Mouse (Mus musculus) heart, adult 11 months (tissue): ENCODE measurements around the gene Spata32.

ENCODE experiments used
- DNase-seq: peaks from one replicate; pipeline ENCODE4 v3.0.0; 2022

The Spata32 gene

GRCm38 (mm10) chr11:103217790-103218516 lies at the start of gene Spata32:
Spata32 (minus strand) TSS chr11:103218432.
- peak; percentile 96 for DNase-seq

GRCm38 (mm10) chr11:103267346-103268219 lies 49.4 kb upstream of the Spata32 start, which contains the start of gene Map3k14:
Map3k14 (minus strand) TSS chr11:103267472.
- DNase-seq: peak; percentile 100

DNA sequence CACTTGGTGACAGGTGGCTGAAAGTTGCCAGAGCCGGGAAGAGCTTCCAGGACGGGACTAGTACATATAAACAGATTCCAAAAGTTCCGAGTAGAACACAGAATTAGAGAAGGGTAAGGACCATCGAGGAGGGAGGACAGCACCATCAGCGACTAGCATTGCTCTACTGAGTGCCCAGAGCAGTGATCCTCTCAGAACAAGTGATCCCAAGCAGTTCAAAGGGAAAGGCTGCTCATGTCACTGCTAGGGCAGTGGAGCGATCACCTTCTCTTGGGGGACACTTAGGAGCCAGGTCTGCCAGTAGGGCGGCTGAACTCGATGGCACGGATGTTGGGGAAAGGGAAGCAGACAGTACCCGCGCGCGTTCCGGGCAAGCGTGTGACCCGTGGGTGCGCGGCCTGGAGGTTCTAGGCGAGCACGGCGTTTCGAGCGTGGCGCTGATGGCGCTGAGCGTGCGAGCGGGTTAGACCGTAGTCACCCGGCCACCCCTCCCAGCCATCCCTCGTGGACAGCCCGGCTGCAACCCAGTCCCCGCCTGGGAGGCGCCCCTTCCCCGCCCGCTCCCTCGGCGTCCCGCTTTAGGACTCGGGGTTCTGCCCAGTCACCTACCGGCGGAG lies 48.6 kb upstream of the Spata32 start:
- no peak for DNase-seq

- DNase-seq: no peak
Observed at GRCm38 (mm10) chr11:103265856-103266255, 47.6 kb upstream of the Spata32 start.

- peak; percentile 92 for DNase-seq
Observed at GRCm38 (mm10) chr11:103265211-103265610, 47.0 kb upstream of the Spata32 start.

- DNase-seq: peak; percentile 90
Observed at GRCm38 (mm10) chr11:103264427-103265005, 46.3 kb upstream of the Spata32 start.

DNA sequence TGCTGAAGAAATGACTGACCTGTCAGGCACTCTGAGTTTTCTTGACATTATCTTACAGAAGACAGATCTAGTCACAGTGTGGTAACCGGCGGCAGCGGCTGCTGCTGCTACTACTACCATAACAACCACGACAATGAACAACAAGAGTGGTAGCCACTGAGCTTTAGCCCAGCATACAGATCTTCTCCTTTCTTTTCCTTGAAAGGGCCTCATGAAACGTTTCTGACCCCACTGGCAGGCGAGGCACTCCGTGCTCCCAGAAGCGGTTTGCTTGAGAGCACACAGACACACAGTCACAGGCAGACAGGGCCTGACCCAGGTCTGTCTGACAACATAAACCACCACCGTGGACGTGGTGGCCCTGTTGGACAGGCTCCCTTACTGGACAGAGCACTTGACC lies 45.3 kb upstream of the Spata32 start:
- peak; percentile 86 for DNase-seq

- peak; percentile 96 for DNase-seq
Observed at GRCm38 (mm10) chr11:103262412-103263267, 44.4 kb upstream of the Spata32 start.

- peak; percentile 99 for DNase-seq
Observed at GRCm38 (mm10) chr11:103261671-103262411, 43.6 kb upstream of the Spata32 start.

- peak; percentile 92 for DNase-seq
Observed at GRCm38 (mm10) chr11:103260515-103261192, 42.4 kb upstream of the Spata32 start.

- DNase-seq: peak; percentile 92
Observed at GRCm38 (mm10) chr11:103260034-103260433, 41.8 kb upstream of the Spata32 start.

DNA sequence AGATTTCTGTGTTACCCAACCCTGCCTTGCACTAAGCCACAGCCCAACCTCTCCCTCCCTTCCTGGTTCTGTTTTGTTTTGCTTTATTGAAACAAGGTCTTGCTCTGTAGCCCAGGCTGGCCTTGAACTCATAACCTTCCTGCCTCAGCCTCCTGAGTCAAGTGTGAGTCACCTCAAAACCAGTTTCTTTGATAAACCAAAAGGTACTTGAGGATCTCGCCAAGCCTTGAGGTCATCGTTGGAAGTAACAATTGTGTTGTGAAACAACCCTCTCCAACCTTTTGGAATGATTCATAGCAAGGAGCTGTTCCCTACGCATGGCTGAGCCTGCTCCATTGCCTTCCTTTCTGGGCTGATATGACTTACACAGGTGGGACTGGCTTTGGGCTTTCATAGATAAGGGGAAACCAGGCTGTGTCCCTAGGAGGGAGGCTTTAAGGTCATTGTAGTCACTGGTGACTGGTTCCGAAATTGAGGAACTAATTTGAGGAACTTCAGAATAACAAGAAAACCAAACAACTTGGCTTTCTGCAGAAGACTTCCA lies 39.8 kb upstream of the Spata32 start:
- DNase-seq: peak; percentile 90

DNA sequence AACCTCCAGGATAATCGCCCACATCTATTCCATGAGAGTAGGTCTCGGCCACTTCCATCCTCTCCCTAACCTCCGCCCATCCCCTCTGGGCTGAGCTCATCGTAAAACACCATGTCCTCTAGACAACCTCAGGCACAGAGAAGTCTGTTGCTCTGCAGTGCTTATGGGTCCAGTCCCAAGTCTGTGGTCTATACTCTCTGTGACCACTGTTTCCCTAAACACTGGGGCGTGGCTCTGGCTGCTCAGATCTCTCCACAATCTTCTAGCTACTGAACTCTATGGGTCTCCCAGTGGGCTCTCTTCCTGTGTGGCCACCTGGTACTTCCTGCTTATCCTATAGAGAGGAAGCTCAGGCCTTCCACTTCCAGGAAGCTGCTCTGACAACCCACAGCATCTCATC lies 35.4 kb upstream of the Spata32 start:
- peak; percentile 90 for DNase-seq

DNA sequence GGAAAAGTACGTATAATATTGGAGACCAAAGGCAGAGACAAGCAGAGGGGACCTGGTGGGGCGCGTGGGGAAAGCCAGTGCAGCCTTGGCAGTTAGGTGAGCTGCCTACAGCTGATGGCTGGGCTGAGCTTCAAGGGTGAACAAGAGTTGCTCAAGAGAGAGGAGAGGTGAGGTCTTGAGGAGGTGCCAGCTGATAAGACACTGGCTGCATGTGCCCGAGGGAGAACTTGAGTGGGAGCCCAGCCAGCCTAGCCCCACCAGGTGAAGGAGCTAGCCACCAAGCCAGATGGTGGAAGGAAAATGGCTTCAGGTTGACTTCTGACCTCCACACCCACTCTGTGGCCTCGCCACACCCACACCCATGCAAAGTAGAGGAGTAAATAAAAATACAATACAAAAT lies 34.1 kb upstream of the Spata32 start:
- DNase-seq: no peak

- no peak for DNase-seq
Observed at GRCm38 (mm10) chr11:103250324-103250723, 32.1 kb upstream of the Spata32 start.

- peak; percentile 95 for DNase-seq
Observed at GRCm38 (mm10) chr11:103249509-103249908, 31.3 kb upstream of the Spata32 start.

DNA sequence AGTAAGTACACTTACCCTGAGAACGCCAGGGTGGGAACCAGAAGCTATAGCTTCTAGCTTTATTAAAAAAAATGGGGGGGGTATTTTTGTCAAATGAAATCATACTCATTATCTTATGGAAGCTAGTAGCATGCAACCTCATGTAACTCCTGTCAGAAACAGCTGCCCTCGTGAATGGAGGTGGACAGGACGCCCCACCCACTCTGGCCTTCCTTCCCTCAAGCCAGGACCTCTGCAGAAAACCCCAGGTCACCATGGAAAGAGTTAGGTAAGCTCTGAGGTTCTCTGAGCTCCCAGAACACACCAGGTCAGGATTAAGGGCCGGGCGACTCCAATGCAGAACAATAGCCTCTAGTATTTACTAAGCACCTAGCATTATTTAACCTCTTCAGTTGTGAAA lies 30.6 kb upstream of the Spata32 start:
- DNase-seq: peak; percentile 92

DNA sequence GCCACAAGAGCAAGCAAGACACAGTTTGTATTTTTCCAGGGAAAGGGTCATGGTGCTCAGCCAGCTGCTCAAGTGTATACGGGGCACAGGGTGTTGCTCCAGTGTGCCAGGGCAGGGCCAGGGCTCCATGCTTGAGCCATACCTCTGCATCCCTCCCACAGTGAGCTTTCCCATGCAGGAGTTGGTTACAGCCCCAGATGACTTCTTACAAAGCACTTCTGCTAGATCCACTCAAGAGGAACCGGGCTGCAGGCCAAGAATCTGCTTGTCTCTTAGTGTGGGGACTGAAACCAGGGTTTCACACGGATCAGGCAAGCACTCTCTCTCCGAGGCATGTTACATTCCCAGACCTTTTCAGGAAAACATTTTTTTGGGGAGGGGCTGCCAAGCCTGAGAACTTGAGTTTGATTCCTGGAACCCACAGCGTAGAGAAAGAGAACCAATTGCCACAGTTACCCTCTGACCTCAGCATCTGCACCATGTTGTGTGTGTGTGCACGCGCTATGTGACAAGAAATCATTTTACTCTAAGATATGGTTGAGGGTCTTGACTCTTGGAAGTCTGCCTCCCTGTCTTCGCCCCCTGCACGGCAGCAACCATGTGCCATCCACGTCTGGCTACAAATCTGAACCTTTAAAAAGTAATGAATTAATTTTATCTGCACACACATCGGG lies 29.4 kb upstream of the Spata32 start:
- peak; percentile 98 for DNase-seq

DNA sequence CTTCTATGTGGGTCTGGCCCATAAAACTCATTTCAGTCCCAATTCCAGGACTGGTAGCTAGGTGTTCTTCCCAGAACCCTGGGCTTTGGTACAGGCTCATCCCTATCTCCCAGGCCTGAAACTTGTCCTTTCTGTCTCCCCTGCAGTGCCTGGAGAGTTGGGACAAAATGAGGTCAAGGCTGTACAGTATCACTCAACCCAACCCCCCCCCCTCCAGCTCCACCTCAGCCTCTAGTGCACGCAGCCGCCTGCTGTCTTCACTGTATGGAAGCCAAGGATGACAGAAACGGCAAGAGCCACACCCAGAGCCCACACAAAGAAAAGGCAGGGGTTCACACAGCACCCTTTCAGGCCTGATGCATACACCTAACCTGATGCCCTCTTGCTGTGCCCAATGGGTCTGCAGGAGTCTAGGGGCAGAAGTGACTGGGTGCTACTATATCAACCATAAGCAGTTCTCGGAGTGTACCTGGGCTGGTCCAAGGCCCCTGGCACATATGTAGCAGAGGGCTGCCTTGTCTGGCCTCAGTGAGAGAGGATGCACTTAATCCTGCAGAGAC lies 28.6 kb upstream of the Spata32 start:
- DNase-seq: peak; percentile 95
